Mouse (Mus musculus) hindbrain, embryonic 11.5 days (tissue): Measurements from ENCODE around the gene Mmp28. TPM values are rescaled to one million over a fixed set of nuclear protein-coding genes. Genes with fewer than 3 reads are reported as not detected.

Source experiments
- ATAC-seq: fragments of 200-750 bp; cut with Nextera tagmentation; 2 replicates; pipeline ENCODE4 v1.8.0; 2017; ENCODE audit warnings: mild to moderate bottlenecking, moderate TSS enrichment, moderate library complexity; ENCODE audit not compliant: low FRiP score
- DNase-seq: peaks from one replicate; pipeline ENCODE4 v3.0.0-alpha.2; 2015; ENCODE audit warnings: low spot score
- H3K27ac ChIP-seq: fragments of 300-500 bp; sonication (generic); 2 replicates; pipeline ENCODE4 v1.5.1; 2014; ENCODE audit warnings: mild to moderate bottlenecking, low read depth, low read length
- H3K27me3 ChIP-seq: fragments of 300-500 bp; sonication (generic); 2 replicates; pipeline ENCODE4 v1.6.1; 2014; ENCODE audit warnings: mild to moderate bottlenecking, low read length, moderate library complexity, mixed read lengths; ENCODE audit not compliant: control insufficient read depth, insufficient read depth
- H3K36me3 ChIP-seq: fragments of 300-500 bp; sonication (generic); 2 replicates; pipeline ENCODE4 v1.6.1; 2014; ENCODE audit warnings: mild to moderate bottlenecking, low read length, moderate library complexity, mixed read lengths; ENCODE audit not compliant: control insufficient read depth, insufficient read depth
- H3K4me1 ChIP-seq: fragments of 300-500 bp; sonication (generic); replicated peaks from 2 replicates; pipeline ENCODE4 v1.6.1; 2014; ENCODE audit warnings: low read length, mixed read lengths; ENCODE audit not compliant: control insufficient read depth, insufficient read depth
- H3K4me2 ChIP-seq: fragments of 300-500 bp; sonication (generic); replicated peaks from 2 replicates; pipeline ENCODE4 v1.6.1; 2014; ENCODE audit warnings: mild to moderate bottlenecking, low read depth, low read length
- H3K4me3 ChIP-seq: fragments of 300-500 bp; sonication (generic); 2 replicates; pipeline ENCODE4 v1.5.1; 2014; ENCODE audit warnings: low read depth, low read length
- H3K9ac ChIP-seq: fragments of 300-500 bp; sonication (generic); 2 replicates; pipeline ENCODE4 v1.6.1; 2014; ENCODE audit warnings: low read depth, low read length
- H3K9me3 ChIP-seq: fragments of 300-500 bp; sonication (generic); 2 replicates; pipeline ENCODE4 v1.6.1; 2016; ENCODE audit warnings: low read length; ENCODE audit not compliant: control insufficient read depth
- WGBS: fragments of 180-500 bp; shearing (Covaris S2); extraction: QIAGEN DNeasy Blood & Tissue Kit; methylation state at CpG from one replicate; pipeline ENCODE4 v1.1.7; 2014; 5-methylcytosine and 5-hydroxymethylcytosine counted together
- polyA plus RNA-seq: library from polyadenylated mRNA; unstranded; fragments of >200 nt; fragmentation: Nextera tagmentation; extraction: Ambion mirVana; gene quantifications from 2 replicates; pipeline ENCODE4 v1.2.1, GENCODE M21; 2014

Gene Mmp28
- polyA plus RNA-seq, 1 experiment from 2014 or later, result 3.1 TPM

GRCm38 (mm10) chr11:83421305-83421704 lies 41.6 kb downstream of the Mmp28 start:
- no peak overlapping the region for H3K27ac ChIP-seq
- ATAC-seq (no peak), DNase-seq (peak; percentile 77)
- H3K4me1 ChIP-seq, result no peaks in the 10 kb centered on the region; the same call in 1 of the 2 replicates
- no peaks in the 10 kb centered on the region for H3K9me3 ChIP-seq
- 5% methylated on average over 9 of the region's 9 CpGs for WGBS
- H3K27me3 ChIP-seq, result peaks cover 20% of the 10 kb centered on the region
- H3K36me3 ChIP-seq, result no peaks in the 10 kb centered on the region
- no peak overlapping the region for H3K4me3 ChIP-seq
- no peak overlapping the region for H3K9ac ChIP-seq
- H3K4me2 ChIP-seq, result no peak overlapping the region

- no peak overlapping the region for H3K27ac ChIP-seq
- no peaks in the 10 kb centered on the region; the same call in 1 of the 2 replicates for H3K4me1 ChIP-seq
- H3K9ac ChIP-seq, result no peak overlapping the region
- H3K4me2 ChIP-seq, result no peak overlapping the region
- DNase-seq (peak; percentile 46), ATAC-seq (no peak)
- no peak overlapping the region for H3K4me3 ChIP-seq
- no peaks in the 10 kb centered on the region for H3K36me3 ChIP-seq
- 41% methylated on average over 4 of the region's 4 CpGs for WGBS
- peaks cover 18% of the 10 kb centered on the region for H3K27me3 ChIP-seq
- H3K9me3 ChIP-seq, result no peaks in the 10 kb centered on the region
These were observed 42.5 kb downstream of the Mmp28 start for GRCm38 (mm10) chr11:83420338-83420737.

- Histone ChIP-seq H3K4me3 (no peak overlapping the region; the same call in 1 of the 2 replicates), H3K9me3 (no peaks in the 10 kb centered on the region), H3K9ac (no peak overlapping the region), H3K27ac (no peak overlapping the region), H3K4me2 (peak overlapping the region; percentile 28), H3K27me3 (peaks cover 18% of the 10 kb centered on the region), H3K36me3 (no peaks in the 10 kb centered on the region), H3K4me1 (no peaks in the 10 kb centered on the region; the same call in 1 of the 2 replicates)
- WGBS, result 9% methylated on average over 38 of the region's 38 CpGs
- ATAC-seq, result peak; percentile 71
- DNase-seq, result peak; percentile 57
These were observed 44.3 kb downstream of the Mmp28 start for GRCm38 (mm10) chr11:83418566-83418965.

GRCm38 (mm10) chr11:83417708-83418107 lies 45.2 kb downstream of the Mmp28 start:
- no peak overlapping the region for H3K9ac ChIP-seq
- DNase-seq (no peak), ATAC-seq (no peak)
- no peak overlapping the region for H3K4me2 ChIP-seq
- H3K4me1 ChIP-seq, result no peaks in the 10 kb centered on the region; the same call in 1 of the 2 replicates
- 84% methylated on average over 7 of the region's 7 CpGs for WGBS
- no peaks in the 10 kb centered on the region for H3K36me3 ChIP-seq
- H3K27ac ChIP-seq, result no peak overlapping the region
- H3K4me3 ChIP-seq, result no peak overlapping the region
- peaks cover 18% of the 10 kb centered on the region for H3K27me3 ChIP-seq
- no peaks in the 10 kb centered on the region for H3K9me3 ChIP-seq

- no peak for ATAC-seq
- H3K27me3 ChIP-seq, result peaks cover 18% of the 10 kb centered on the region
These were observed 45.8 kb downstream of the Mmp28 start for GRCm38 (mm10) chr11:83417080-83417479.

DNA sequence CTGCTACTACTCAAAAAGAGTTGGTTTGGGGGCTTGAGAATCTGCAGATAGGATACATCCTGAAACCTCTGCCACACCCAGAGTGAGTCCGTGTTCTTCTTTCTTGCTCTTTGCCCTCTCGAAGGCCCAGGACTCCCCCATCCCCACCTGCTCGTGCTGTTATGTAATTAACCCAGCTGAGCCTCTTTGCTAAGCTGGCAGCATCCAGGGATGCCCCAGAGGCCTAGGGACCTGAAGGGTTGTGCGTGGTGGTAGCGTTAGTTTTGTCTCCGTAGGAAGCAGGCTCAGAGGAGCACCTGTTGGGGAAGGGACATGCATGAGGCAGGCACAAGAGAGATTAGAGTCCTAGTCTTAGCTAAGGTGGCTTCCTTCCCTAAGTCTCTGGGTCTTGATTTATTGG lies 52.4 kb downstream of the Mmp28 start:
- Histone ChIP-seq H3K4me2 (peak overlapping the region; percentile 94), H3K9ac (no peak overlapping the region), H3K4me3 (peak overlapping the region; percentile 82), H3K27ac (no peak overlapping the region), H3K9me3 (no peaks in the 10 kb centered on the region), H3K27me3 (no peaks in the 10 kb centered on the region), H3K36me3 (no peaks in the 10 kb centered on the region), H3K4me1 (peaks cover 3% of the 10 kb centered on the region)
- ATAC-seq, result no peak
- DNase-seq, result no peak
- WGBS, result 30% methylated on average over 6 of the region's 6 CpGs

More at GRCm38 (mm10) chr11:83417080-83417479, 45.8 kb downstream of the Mmp28 start:
- WGBS, result 20% methylated on average over 5 of the region's 5 CpGs
- H3K27ac ChIP-seq, result no peak overlapping the region
- no peak overlapping the region for H3K4me2 ChIP-seq
- H3K4me3 ChIP-seq, result no peak overlapping the region
- H3K36me3 ChIP-seq, result no peaks in the 10 kb centered on the region
- no peak overlapping the region for H3K9ac ChIP-seq
- H3K9me3 ChIP-seq, result no peaks in the 10 kb centered on the region
- H3K4me1 ChIP-seq, result no peaks in the 10 kb centered on the region; the same call in 1 of the 2 replicates
- DNase-seq, result peak; percentile 61

DNA sequence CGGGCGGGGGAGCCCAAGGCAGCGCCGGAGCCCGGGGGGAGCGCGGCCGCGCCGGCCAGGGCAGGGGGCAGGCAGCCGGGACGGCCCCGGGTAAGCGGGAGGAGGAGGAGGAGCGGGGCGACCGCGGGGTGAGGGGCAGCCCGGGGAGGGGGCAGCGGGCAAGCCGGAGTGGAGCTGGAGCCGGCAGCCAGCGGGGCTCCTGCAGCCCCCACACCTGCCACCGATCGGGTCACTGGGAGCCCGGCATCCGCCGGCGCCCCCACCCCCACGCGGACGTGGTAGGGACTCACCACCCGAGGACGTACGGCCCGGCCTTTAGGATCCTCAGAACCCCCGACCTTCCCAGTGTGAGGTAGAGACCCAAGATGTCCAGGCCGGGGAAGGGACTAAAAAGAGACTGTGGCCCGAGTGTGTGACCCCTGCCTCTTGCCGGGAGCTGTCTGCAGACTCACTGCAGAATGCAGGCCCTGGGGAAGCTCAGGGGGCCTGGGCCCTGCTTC lies 53.0 kb downstream of the Mmp28 start:
- ATAC-seq (peak; percentile 59), DNase-seq (peak; percentile 53)
- peaks cover 3% of the 10 kb centered on the region for H3K4me1 ChIP-seq
- H3K36me3 ChIP-seq, result no peaks in the 10 kb centered on the region
- H3K9me3 ChIP-seq, result no peaks in the 10 kb centered on the region
- under 1% methylated on average over 20 of the region's 40 CpGs for WGBS
- H3K9ac ChIP-seq, result peak overlapping the region; percentile 92
- peak overlapping the region; percentile 94 for H3K4me2 ChIP-seq
- H3K27ac ChIP-seq, result peak overlapping the region; percentile 62; the same call in 1 of the 2 replicates
- H3K4me3 ChIP-seq, result peak overlapping the region; percentile 82
- H3K27me3 ChIP-seq, result no peaks in the 10 kb centered on the region

- Histone ChIP-seq H3K4me2 (peak within 1 kb of the TSS; percentile 94), H3K27me3 (no peaks in the 10 kb centered on the region), H3K9ac (peak within 1 kb of the TSS; percentile 92), H3K36me3 (no peaks in the 10 kb centered on the region), H3K4me3 (peak within 1 kb of the TSS; percentile 82), H3K9me3 (no peaks in the 10 kb centered on the region), H3K4me1 (peaks cover 3% of the 10 kb centered on the region), H3K27ac (peak within 1 kb of the TSS; percentile 62; the same call in 1 of the 2 replicates)
- ATAC-seq, result peak; percentile 84
- peak; percentile 72 for DNase-seq
- 2% methylated on average over 29 of the region's 44 CpGs for WGBS
These were observed 53.6 kb downstream of the Mmp28 start, which contains the start of gene Rasl10b for GRCm38 (mm10) chr11:83409087-83409754. Rasl10b (plus strand) TSS chr11:83409137.

GRCm38 (mm10) chr11:83408242-83408641 lies 54.6 kb downstream of the Mmp28 start:
- Histone ChIP-seq H3K9ac (no peak overlapping the region), H3K36me3 (no peaks in the 10 kb centered on the region), H3K4me3 (no peak overlapping the region), H3K4me2 (no peak overlapping the region), H3K9me3 (no peaks in the 10 kb centered on the region), H3K27ac (no peak overlapping the region), H3K27me3 (no peaks in the 10 kb centered on the region), H3K4me1 (peaks cover 3% of the 10 kb centered on the region)
- DNase-seq (no peak), ATAC-seq (no peak)
- WGBS, result 28% methylated on average over 8 of the region's 8 CpGs
